Mouse (Mus musculus) heart, embryonic 13.5 days (tissue): ENCODE measurements around the gene Nudt8. TPM values are rescaled to one million over a fixed set of nuclear protein-coding genes. Genes with fewer than 3 reads are reported as not detected.

ENCODE experiments used
- ATAC-seq: fragments of 200-750 bp; cut with Nextera tagmentation; 2 replicates; pipeline ENCODE4 v1.8.0; 2017; ENCODE audit warnings: moderate TSS enrichment; ENCODE audit not compliant: insufficient number of reproducible peaks, low FRiP score, low TSS enrichment; ENCODE audit errors: extremely low read depth
- H3K27ac ChIP-seq: fragments of 300-500 bp; sonication (generic); replicated peaks from 2 replicates; pipeline ENCODE4 v1.5.1; 2015; ENCODE audit warnings: moderate library complexity, mild to moderate bottlenecking, inconsistent platforms
- H3K27me3 ChIP-seq: fragments of 300-500 bp; sonication (generic); replicated peaks from 2 replicates; pipeline ENCODE4 v1.6.1; 2015; ENCODE audit warnings: mild to moderate bottlenecking, inconsistent platforms
- H3K36me3 ChIP-seq: fragments of 300-500 bp; sonication (generic); 2 replicates; pipeline ENCODE4 v1.6.1; 2015; ENCODE audit warnings: mild to moderate bottlenecking, inconsistent platforms
- H3K4me1 ChIP-seq: fragments of 300-500 bp; sonication (generic); 2 replicates; pipeline ENCODE4 v1.6.1; 2015; ENCODE audit warnings: inconsistent platforms
- H3K4me2 ChIP-seq: fragments of 300-500 bp; sonication (generic); 2 replicates; pipeline ENCODE4 v1.6.1; 2015; ENCODE audit warnings: inconsistent platforms, mild to moderate bottlenecking, moderate library complexity
- H3K4me3 ChIP-seq: fragments of 300-500 bp; sonication (generic); 2 replicates; pipeline ENCODE4 v1.5.1; 2015; ENCODE audit warnings: moderate library complexity, mild to moderate bottlenecking, inconsistent platforms
- H3K9ac ChIP-seq: fragments of 300-500 bp; sonication (generic); 2 replicates; pipeline ENCODE4 v1.6.1; 2015; ENCODE audit warnings: inconsistent platforms, mild to moderate bottlenecking, moderate library complexity
- H3K9me3 ChIP-seq: fragments of 300-500 bp; sonication (generic); 2 replicates; pipeline ENCODE4 v1.6.1; 2016; ENCODE audit warnings: inconsistent platforms
- WGBS: fragments of 180-500 bp; shearing (Covaris S2); methylation state at CpG from one replicate; pipeline ENCODE4 v1.1.7; 2015; ENCODE audit warnings: mixed read lengths; 5-methylcytosine and 5-hydroxymethylcytosine counted together
- polyA plus RNA-seq: library from polyadenylated mRNA; unstranded; fragments of >200 nt; fragmentation: Nextera tagmentation; extraction: Ambion mirVana; gene quantifications from 2 replicates; pipeline ENCODE4 v1.2.1, GENCODE M21; 2015

Gene Nudt8
- polyA plus RNA-seq, 1 experiment from 2014 or later: 51.7 TPM

DNA sequence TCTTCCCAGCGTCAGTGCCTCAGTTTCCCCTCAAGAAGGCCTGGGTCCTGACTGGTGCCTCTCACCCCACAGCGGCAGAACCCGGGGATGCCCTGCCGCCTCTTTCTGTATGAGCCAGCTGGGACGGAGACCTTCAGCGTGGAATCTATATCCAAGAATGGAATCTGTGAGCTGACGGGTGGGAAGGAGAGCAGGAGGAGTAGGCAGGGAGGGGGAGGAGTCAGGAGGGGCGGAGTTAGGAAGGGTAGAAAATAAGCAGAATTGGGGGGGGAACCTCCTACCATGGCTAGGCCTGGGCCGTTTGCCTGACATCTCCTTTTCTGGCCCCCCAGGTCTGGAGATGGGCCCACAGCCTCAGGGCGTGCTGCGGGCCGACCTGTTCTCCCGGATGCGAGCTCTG is 12.3 kb upstream of the Nudt8 start:
- no peaks in the 10 kb centered on the region for H3K27me3 ChIP-seq
- no peak overlapping the region for H3K4me2 ChIP-seq
- no peak overlapping the region for H3K27ac ChIP-seq
- peaks cover 4% of the 10 kb centered on the region; the same call in 1 of the 2 replicates for H3K36me3 ChIP-seq
- 80% methylated on average over 14 of the region's 14 CpGs for WGBS
- no peak overlapping the region for H3K9ac ChIP-seq
- no peak overlapping the region for H3K4me3 ChIP-seq
- no peak for ATAC-seq
- H3K4me1 ChIP-seq: peaks cover 37% of the 10 kb centered on the region
- 0 out of 2 replicates have a peak, but pooled peaks cover 3% of the 10 kb centered on the region for H3K9me3 ChIP-seq

DNA sequence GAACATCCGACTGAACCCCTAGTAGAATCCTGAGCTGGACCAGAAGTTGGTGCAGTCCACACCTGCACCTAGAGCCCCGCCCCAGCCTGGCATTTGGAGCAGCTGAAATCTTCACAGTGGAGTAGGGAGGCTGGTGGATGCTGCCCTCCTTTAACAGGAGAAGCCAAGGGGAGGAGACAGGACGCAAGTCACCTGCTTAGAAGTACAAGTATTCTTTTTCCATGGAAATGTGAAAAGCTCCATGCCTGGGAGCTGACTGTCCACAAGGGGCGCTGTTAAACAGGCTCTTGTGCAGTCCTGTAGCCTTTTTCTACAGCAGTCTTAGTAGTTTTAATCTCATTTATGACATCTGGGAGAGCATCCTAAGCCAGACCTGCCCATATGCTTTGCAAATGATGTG is 11.6 kb upstream of the Nudt8 start:
- Histone ChIP-seq H3K4me1 (peaks cover 31% of the 10 kb centered on the region), H3K9me3 (0 out of 2 replicates have a peak, but pooled peaks cover 3% of the 10 kb centered on the region), H3K9ac (no peak overlapping the region), H3K4me3 (no peak overlapping the region), H3K4me2 (no peak overlapping the region), H3K27ac (no peak overlapping the region), H3K36me3 (peaks cover 4% of the 10 kb centered on the region; the same call in 1 of the 2 replicates), H3K27me3 (no peaks in the 10 kb centered on the region; the same call in 1 of the 2 replicates)
- ATAC-seq: no peak
- WGBS: 87% methylated on average over 4 of the region's 4 CpGs

GRCm38 (mm10) chr19:3990804-3991203 is 9.6 kb upstream of the Nudt8 start:
- H3K27me3 ChIP-seq: no peaks in the 10 kb centered on the region; the same call in 1 of the 2 replicates
- H3K4me1 ChIP-seq: peaks cover 19% of the 10 kb centered on the region
- no peak for ATAC-seq
- H3K4me3 ChIP-seq: no peak overlapping the region
- no peak overlapping the region for H3K27ac ChIP-seq
- H3K9ac ChIP-seq: no peak overlapping the region
- H3K9me3 ChIP-seq: 0 out of 2 replicates have a peak, but pooled peaks cover 3% of the 10 kb centered on the region
- H3K4me2 ChIP-seq: no peak overlapping the region
- 44% methylated on average over 6 of the region's 6 CpGs for WGBS
- peaks cover 4% of the 10 kb centered on the region; the same call in 1 of the 2 replicates for H3K36me3 ChIP-seq

- Histone ChIP-seq H3K4me3 (no peak overlapping the region), H3K27me3 (peaks cover 3% of the 10 kb centered on the region; the same call in 1 of the 2 replicates), H3K9me3 (0 out of 2 replicates have a peak, but pooled peaks cover 3% of the 10 kb centered on the region), H3K4me2 (no peak overlapping the region), H3K27ac (no peak overlapping the region), H3K9ac (no peak overlapping the region), H3K4me1 (peaks cover 11% of the 10 kb centered on the region), H3K36me3 (peaks cover 4% of the 10 kb centered on the region; the same call in 1 of the 2 replicates)
- WGBS: 82% methylated on average over 3 of the region's 3 CpGs
- no peak for ATAC-seq
These were observed 8.8 kb upstream of the Nudt8 start for GRCm38 (mm10) chr19:3991562-3991961.

DNA sequence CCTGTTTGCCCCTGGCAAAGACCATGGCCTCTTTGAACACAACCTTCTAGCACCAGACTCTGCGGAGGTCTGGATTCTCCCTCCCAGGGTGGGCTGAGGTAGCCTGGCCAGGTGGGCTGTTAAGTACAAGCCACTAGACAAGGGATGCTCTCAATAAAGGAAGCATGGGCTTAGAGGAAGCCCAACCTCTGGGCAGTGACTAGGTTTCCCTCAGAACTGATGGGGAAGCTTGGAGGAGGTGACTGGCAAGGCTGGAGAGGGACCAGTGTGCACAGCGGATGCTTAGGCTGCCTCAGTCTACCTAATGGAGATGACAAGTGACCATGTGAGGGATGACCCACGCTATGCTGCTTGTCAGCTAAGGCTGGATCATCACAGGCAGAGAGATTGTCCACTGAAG is 8.4 kb upstream of the Nudt8 start:
- WGBS: 83% methylated on average over 3 of the region's 3 CpGs
- H3K4me2 ChIP-seq: no peak overlapping the region
- peaks cover 7% of the 10 kb centered on the region for H3K4me1 ChIP-seq
- H3K36me3 ChIP-seq: peaks cover 4% of the 10 kb centered on the region; the same call in 1 of the 2 replicates
- no peak for ATAC-seq
- H3K4me3 ChIP-seq: no peak overlapping the region
- H3K27ac ChIP-seq: no peak overlapping the region
- H3K27me3 ChIP-seq: peaks cover 4% of the 10 kb centered on the region; the same call in 1 of the 2 replicates
- H3K9ac ChIP-seq: no peak overlapping the region
- H3K9me3 ChIP-seq: 0 out of 2 replicates have a peak, but pooled peaks cover 3% of the 10 kb centered on the region

DNA sequence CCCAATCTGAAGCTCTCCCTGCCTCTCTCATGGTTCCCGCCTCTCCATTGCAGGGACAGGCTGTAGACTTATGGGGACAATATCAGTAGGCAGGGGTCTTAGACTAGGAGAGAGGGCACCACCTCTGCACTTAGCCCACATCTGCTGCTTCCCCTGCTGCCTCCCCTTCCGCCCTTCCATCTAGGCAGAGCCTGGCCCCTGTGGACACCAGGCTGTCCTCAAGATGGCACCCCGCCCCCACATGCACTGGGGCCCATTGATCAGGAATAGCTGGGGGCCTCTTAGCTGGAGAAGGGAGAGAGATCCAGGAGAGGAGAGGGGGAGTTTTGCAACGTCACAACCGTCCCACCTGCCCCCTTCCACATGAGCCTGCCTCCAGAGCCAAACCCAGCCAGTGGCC is 8.0 kb upstream of the Nudt8 start, which contains the start of gene Tbx10:
Gene Tbx10, plus strand, starts transcription at position 337 of the 400 bp plus-strand sequence.
- peaks cover 4% of the 10 kb centered on the region; the same call in 1 of the 2 replicates for H3K27me3 ChIP-seq
- ATAC-seq: no peak
- H3K4me2 ChIP-seq: no peak within 1 kb of the TSS
- peaks cover 4% of the 10 kb centered on the region; the same call in 1 of the 2 replicates for H3K36me3 ChIP-seq
- H3K9ac ChIP-seq: no peak within 1 kb of the TSS
- peaks cover 3% of the 10 kb centered on the region; the same call in 1 of the 2 replicates for H3K4me1 ChIP-seq
- no peak within 1 kb of the TSS for H3K27ac ChIP-seq
- H3K4me3 ChIP-seq: no peak within 1 kb of the TSS
- 43% methylated on average over 5 of the region's 5 CpGs for WGBS
- 0 out of 2 replicates have a peak, but pooled peaks cover 3% of the 10 kb centered on the region for H3K9me3 ChIP-seq

GRCm38 (mm10) chr19:3994932-3995331 is 5.4 kb upstream of the Nudt8 start:
- Histone ChIP-seq H3K27me3 (peaks cover 4% of the 10 kb centered on the region; the same call in 1 of the 2 replicates), H3K4me3 (no peak overlapping the region), H3K9me3 (no peaks in the 10 kb centered on the region), H3K4me2 (no peak overlapping the region), H3K27ac (no peak overlapping the region), H3K36me3 (no peaks in the 10 kb centered on the region), H3K4me1 (peaks cover 9% of the 10 kb centered on the region), H3K9ac (no peak overlapping the region)
- no peak for ATAC-seq
- 70% methylated on average over 6 of the region's 6 CpGs for WGBS

- H3K27me3 ChIP-seq: peaks cover 4% of the 10 kb centered on the region; the same call in 1 of the 2 replicates
- H3K4me3 ChIP-seq: no peak overlapping the region
- no peaks in the 10 kb centered on the region for H3K36me3 ChIP-seq
- H3K9me3 ChIP-seq: no peaks in the 10 kb centered on the region
- no peak overlapping the region for H3K4me2 ChIP-seq
- H3K27ac ChIP-seq: no peak overlapping the region
- no peak overlapping the region for H3K9ac ChIP-seq
- WGBS: 82% methylated on average over 3 of the region's 3 CpGs
- ATAC-seq: no peak
- H3K4me1 ChIP-seq: peaks cover 9% of the 10 kb centered on the region
These were observed 4.9 kb upstream of the Nudt8 start for GRCm38 (mm10) chr19:3995505-3995904.

DNA sequence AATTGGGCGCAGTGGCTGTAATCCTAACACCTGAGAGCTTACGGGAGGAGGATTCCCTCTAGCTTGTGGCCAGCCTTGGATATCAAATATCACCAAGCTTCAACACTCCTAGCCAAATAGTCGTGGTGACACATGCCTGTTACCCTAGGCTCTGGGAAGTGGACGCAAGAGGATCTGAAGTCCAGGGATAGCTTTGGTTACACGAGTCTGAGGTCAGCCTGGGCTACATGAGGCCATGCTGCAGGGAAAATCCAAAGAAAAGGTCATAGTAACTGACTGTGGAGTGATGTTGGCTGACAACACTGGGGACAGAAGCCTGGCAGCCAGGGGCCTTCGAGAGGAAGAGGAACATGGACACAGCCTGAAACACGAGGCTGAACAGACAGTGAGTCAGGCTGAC is 4.3 kb upstream of the Nudt8 start:
- no peak overlapping the region for H3K9ac ChIP-seq
- whole genome bisulfite sequencing: 57% methylated on average over 7 of the region's 7 CpGs
- peaks cover 4% of the 10 kb centered on the region; the same call in 1 of the 2 replicates for H3K27me3 ChIP-seq
- H3K4me1 ChIP-seq: peaks cover 13% of the 10 kb centered on the region
- H3K4me2 ChIP-seq: no peak overlapping the region
- H3K27ac ChIP-seq: no peak overlapping the region
- no peak for ATAC-seq
- no peak overlapping the region for H3K4me3 ChIP-seq
- no peaks in the 10 kb centered on the region for H3K36me3 ChIP-seq
- H3K9me3 ChIP-seq: no peaks in the 10 kb centered on the region

GRCm38 (mm10) chr19:3996747-3997146 is 3.6 kb upstream of the Nudt8 start:
- 68% methylated on average over 8 of the region's 8 CpGs for WGBS
- Histone ChIP-seq H3K4me3 (no peak overlapping the region), H3K27ac (no peak overlapping the region), H3K4me1 (peaks cover 19% of the 10 kb centered on the region), H3K27me3 (peaks cover 4% of the 10 kb centered on the region; the same call in 1 of the 2 replicates), H3K9ac (no peak overlapping the region), H3K4me2 (no peak overlapping the region), H3K9me3 (no peaks in the 10 kb centered on the region), H3K36me3 (no peaks in the 10 kb centered on the region)
- ATAC-seq: no peak

DNA sequence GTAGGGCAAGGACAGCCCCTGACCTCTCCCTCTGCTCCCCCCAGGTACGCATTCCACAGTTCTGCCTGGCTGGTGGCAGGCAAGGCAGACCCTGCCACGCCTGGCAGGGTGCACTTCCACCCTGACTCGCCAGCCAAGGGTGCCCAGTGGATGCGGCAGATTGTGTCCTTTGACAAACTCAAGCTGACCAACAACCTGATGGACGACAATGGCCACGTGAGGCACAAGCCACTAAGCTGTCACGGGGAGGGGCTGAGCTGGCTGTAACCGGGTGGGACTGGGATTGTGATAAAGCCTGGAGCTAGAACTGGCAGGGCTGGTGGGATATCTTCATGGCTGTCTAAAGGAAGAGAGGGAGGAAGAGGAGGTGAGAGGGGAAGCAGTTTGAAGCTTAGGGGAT is 3.1 kb upstream of the Nudt8 start:
- WGBS: 45% methylated on average over 8 of the region's 8 CpGs
- H3K4me2 ChIP-seq: no peak overlapping the region
- H3K9me3 ChIP-seq: no peaks in the 10 kb centered on the region
- peak overlapping the region; percentile 6; the same call in 1 of the 2 replicates for H3K9ac ChIP-seq
- H3K27ac ChIP-seq: no peak overlapping the region
- H3K4me3 ChIP-seq: no peak overlapping the region
- H3K4me1 ChIP-seq: peaks cover 24% of the 10 kb centered on the region
- H3K36me3 ChIP-seq: no peaks in the 10 kb centered on the region
- H3K27me3 ChIP-seq: peaks cover 4% of the 10 kb centered on the region; the same call in 1 of the 2 replicates
- ATAC-seq: no peak

DNA sequence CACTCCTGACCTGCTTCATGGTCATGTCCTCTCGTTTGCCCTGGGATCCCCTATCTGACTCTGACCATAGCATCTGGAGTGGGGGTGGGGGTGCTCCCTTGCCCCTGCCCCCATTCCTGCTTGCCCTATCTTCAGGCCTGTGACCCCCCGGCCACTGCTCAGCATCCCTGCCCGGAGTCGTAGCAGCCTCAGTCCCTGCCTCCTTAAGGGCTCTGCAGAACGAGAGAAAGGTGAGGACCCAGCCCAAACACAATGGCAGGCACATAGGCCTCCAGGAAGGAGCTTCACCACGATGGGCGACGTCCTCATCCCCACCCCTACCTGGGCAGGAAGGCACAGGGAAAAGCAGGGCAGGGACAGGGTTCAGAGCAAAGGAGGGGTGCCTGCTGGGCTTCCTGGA is 2.0 kb upstream of the Nudt8 start:
- Histone ChIP-seq H3K4me2 (no peak overlapping the region), H3K9ac (no peak overlapping the region), H3K9me3 (no peaks in the 10 kb centered on the region), H3K36me3 (no peaks in the 10 kb centered on the region), H3K27ac (no peak overlapping the region), H3K4me3 (no peak overlapping the region), H3K27me3 (peaks cover 4% of the 10 kb centered on the region; the same call in 1 of the 2 replicates), H3K4me1 (peaks cover 33% of the 10 kb centered on the region)
- ATAC-seq: no peak
- 68% methylated on average over 8 of the region's 8 CpGs for WGBS
